Comparison of ENCODE assay signal across 22 mouse cellular contexts in the genomic region with DNA sequence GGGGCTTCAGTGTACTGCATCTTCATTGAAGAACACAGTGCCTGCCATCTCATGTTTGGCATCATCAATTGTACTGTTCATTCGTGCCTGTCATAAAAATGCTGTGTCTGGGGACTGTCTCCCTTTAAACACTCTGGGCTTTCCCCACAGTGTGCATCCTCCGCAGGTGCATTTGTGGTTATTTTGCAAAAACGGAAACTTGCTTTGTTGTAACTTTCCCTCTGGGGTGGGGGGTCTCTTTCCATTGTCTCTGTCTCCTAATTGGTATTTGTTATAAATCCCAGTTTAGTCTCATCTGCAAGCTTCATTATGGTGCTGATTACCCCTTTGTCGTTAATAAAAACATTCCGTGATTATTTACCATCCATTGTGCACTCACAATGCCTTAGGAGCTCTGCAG.
DNase-seq lines count a peak whose midpoint lies in the region; ATAC-seq lines count a peak whose summit lies in the region.
"Had no signal": no experiment of that assay in that cellular context is flagged by ENCODE, and none has a peak within 500 bp of the region (broad histone marks: within the 10 kb centered on the region; RNA-seq: fewer than 3 reads in every experiment).

No protein-coding gene starts in this region.

- peak; percentile 89 for DNase-seq in Muller cell, postnatal 12 days (ENCODE audit: inconsistent ontology term)
- DNase-seq in thymus, adult 18-20 months, result peak; percentile 22 to 48
- DNase-seq in thymus, postnatal 25 days, result peak; percentile 50
- DNase-seq in embryo, embryonic 9.5 days (ENCODE audit: extremely low spot score), result no peak
- DNase-seq in frontal cortex, postnatal 36 days (ENCODE audit: low spot score in 2 of 2), result no peak
- no peak for DNase-seq in left cerebral cortex, adult 8-10 months (ENCODE audit: low spot score in 2 of 2)
- DNase-seq: adrenal gland, adult 2 months; B cell, adult 2 months; cerebellum, adult 9-10 months; cerebellum, postnatal 36 days; heart, postnatal 36 days; kidney, adult 8-10 months; layer of hippocampus, postnatal 36 days; liver, embryonic 13.5 days; lung, embryonic 14.5 days; lung, postnatal 14 days; right cerebral cortex, postnatal 14 days had no signal

- peak; percentile 49 for ATAC-seq in CD4-positive, CD25-positive, alpha-beta regulatory T cell, adult 4 months
- ATAC-seq: forebrain, embryonic 15.5 days; hindbrain, postnatal 0 days; intestine, embryonic 16.5 days; midbrain, embryonic 15.5 days had no signal

Comparison
In these comparisons a context has a peak if more than half of its experiments do, and no peak if none do; other contexts are left out.
1. DNase-seq: peak in Muller cell, postnatal 12 days (single experiment), thymus, adult 18-20 months (2 of 2) and thymus, postnatal 25 days (single experiment); none in embryo, embryonic 9.5 days (single experiment), frontal cortex, postnatal 36 days (0 of 2) and left cerebral cortex, adult 8-10 months (0 of 2).